Mouse (Mus musculus): ENCODE data around the gene Synpo2. TPM values are rescaled to one million over a fixed set of nuclear protein-coding genes. Genes with fewer than 3 reads are reported as not detected.

The Synpo2 gene
- total and polyA plus RNA-seq, 2 experiments from 2014 or later = 14.7 to 17.9 TPM

DNA sequence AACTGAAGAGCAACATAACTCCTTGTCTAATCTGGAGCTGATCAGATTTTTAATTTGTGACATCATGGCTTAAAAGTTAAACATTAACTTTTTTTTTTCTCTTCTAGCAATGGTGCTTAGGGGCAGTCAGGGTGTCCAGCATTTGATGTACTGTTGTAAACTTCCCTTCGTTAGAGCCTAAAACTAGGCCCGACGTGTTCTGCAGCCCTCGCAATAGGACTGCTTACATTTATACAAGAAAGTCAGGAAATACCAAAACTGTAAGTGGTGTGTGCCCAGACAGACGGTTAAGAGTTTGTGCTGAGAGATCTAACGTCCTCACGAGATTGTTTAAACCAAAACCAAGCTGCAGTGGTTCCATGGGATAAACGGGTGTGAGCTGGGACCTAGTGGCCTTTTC is 56.4 kb downstream of the Synpo2 start:
- H3K9me3 ChIP-seq (replicated peaks; ENCODE audit: control insufficient read depth, low read length) = no peaks in the 10 kb centered on the region
- no peaks in the 10 kb centered on the region for H3K36me3 ChIP-seq (replicated peaks; ENCODE audit: control insufficient read depth, insufficient read depth, low read length)
- no peak for ATAC-seq (ENCODE audit: insufficient read depth, low read depth)
- H3K4me1 ChIP-seq (ENCODE audit: control insufficient read depth, insufficient read depth) = peaks cover 4% of the 10 kb centered on the region
- no peak overlapping the region for H3K9ac ChIP-seq (replicated peaks; ENCODE audit: low read depth, low read length)
- H3K4me2 ChIP-seq (ENCODE audit: low read depth, low read length) = no peak overlapping the region
- no peak overlapping the region for H3K4me3 ChIP-seq (ENCODE audit: low read depth, low read length)
- H3K27me3 ChIP-seq (ENCODE audit: control insufficient read depth, insufficient read depth, low read length) = no peaks in the 10 kb centered on the region
- TF ChIP-seq EP300 (IDR thresholded peaks at IDR 0.05; ENCODE audit: low read depth) (no peak), CTCF (IDR thresholded peaks at IDR 0.05; ENCODE audit: low read depth) (no peak)
- 72% methylated on average over 8 of the region's 8 CpGs for WGBS
- no peak overlapping the region; the same call in 1 of the 2 replicates for H3K27ac ChIP-seq (ENCODE audit: low read depth)
- no peak for DNase-seq (ENCODE audit: low spot score)

DNA sequence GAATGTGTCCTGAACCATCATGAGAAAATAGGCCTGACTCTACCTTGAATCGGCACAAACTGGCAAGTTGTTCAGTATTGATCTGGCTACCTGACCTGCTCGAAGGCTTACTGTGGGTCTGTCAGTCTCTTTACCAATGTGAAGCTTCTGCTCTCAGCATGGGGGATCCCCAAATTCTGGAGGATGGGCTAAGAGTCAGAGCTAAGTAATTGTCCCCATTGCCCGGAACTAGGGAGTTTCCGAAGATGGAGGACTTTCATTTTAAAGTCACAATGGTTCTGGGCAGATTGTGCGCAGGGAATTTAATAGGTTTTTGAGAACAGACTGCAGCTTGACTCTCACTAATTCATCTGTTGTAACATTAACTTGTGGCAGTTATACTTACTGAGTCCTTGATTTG is 56.9 kb downstream of the Synpo2 start:
- no peaks in the 10 kb centered on the region for H3K36me3 ChIP-seq (replicated peaks; ENCODE audit: control insufficient read depth, insufficient read depth, low read length)
- H3K9ac ChIP-seq (replicated peaks; ENCODE audit: low read depth, low read length) = no peak overlapping the region
- ATAC-seq (ENCODE audit: insufficient read depth, low read depth) (no peak), DNase-seq (ENCODE audit: low spot score) (no peak)
- no peak overlapping the region for H3K4me3 ChIP-seq (ENCODE audit: low read depth, low read length)
- H3K27me3 ChIP-seq (ENCODE audit: control insufficient read depth, insufficient read depth, low read length) = no peaks in the 10 kb centered on the region
- no peak overlapping the region for H3K4me2 ChIP-seq (ENCODE audit: low read depth, low read length)
- H3K9me3 ChIP-seq (replicated peaks; ENCODE audit: control insufficient read depth, low read length) = no peaks in the 10 kb centered on the region
- H3K27ac ChIP-seq (ENCODE audit: low read depth) = no peak overlapping the region
- TF ChIP-seq CTCF (IDR thresholded peaks at IDR 0.05; ENCODE audit: low read depth) (no peak), EP300 (IDR thresholded peaks at IDR 0.05; ENCODE audit: low read depth) (no peak)
- WGBS = 90% methylated on average over 5 of the region's 5 CpGs
- peaks cover 1% of the 10 kb centered on the region for H3K4me1 ChIP-seq (ENCODE audit: control insufficient read depth, insufficient read depth)

DNA sequence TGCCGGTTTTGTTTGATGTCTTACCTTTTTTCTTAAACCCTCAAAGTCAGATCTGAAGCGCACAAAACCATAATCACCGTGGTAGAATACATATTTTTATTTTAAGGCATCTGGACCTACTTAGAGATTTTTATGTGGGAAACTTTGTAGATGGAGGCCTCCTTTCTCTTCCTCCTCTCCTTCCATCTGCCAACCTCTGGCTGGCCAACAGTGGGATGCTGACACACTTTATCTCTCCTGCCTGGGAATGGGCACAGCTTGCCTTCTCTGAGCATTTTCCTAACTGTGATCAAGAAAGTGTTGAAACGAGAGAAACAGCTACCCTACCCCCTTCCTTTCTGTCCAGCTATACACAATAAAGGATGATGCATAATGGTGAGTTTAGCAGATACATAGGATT is 57.5 kb downstream of the Synpo2 start:
- Histone ChIP-seq H3K4me1 (ENCODE audit: control insufficient read depth, insufficient read depth) (no peaks in the 10 kb centered on the region), H3K27me3 (ENCODE audit: control insufficient read depth, insufficient read depth, low read length) (no peaks in the 10 kb centered on the region), H3K36me3 (replicated peaks; ENCODE audit: control insufficient read depth, insufficient read depth, low read length) (no peaks in the 10 kb centered on the region), H3K4me2 (ENCODE audit: low read depth, low read length) (no peak overlapping the region), H3K4me3 (ENCODE audit: low read depth, low read length) (no peak overlapping the region), H3K9ac (replicated peaks; ENCODE audit: low read depth, low read length) (no peak overlapping the region), H3K27ac (ENCODE audit: low read depth) (no peak overlapping the region), H3K9me3 (replicated peaks; ENCODE audit: control insufficient read depth, low read length) (no peaks in the 10 kb centered on the region)
- TF ChIP-seq CTCF (IDR thresholded peaks at IDR 0.05; ENCODE audit: low read depth) = no peak
- TF ChIP-seq EP300 (IDR thresholded peaks at IDR 0.05; ENCODE audit: low read depth) = no peak
- whole genome bisulfite sequencing = 69% methylated on average over 4 of the region's 4 CpGs
- DNase-seq (ENCODE audit: low spot score) (no peak), ATAC-seq (ENCODE audit: insufficient read depth, low read depth) (no peak)

DNA sequence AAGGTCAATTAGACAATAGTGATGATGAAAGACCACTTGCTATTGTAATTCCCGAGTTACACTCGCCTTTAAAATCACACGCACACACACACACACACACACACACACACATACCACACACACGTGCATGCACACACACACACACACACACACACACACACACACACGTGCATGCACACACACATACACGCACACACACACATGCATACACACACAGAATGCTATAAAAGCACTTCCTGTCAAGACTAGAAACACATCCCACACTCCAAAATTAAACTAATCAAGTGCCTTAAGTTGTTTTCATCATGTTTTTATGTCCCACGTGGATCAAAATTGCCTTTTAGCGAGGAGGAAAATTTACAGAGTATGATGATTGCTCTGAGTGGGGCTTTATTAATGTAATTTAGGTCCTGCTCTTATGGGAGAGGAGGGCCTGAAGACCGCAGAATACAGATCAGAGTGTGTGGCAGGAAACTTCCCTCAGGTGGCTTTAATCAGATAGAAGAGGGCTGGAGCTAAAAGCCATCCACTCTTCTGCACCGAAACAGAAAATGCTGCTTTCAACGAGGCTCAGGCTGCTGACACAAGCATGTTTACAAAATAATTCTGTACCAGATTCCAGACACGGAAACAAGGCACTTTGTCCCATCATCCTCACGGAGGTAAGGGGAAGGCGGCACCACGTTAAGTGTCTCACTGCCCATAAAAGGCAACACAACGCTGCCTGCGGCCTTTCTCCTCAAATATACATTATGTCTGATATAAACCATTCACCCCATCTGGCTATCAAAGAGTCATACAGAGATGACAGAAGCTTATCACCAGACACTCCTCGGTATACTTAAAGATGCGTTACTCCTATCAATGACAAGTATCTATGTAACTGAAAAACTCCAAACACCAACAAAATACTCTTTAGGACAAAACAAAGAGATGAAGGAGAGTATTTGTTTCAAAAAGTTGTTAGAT is 59.3 kb downstream of the Synpo2 start:
- Histone ChIP-seq H3K27ac (ENCODE audit: low read depth) (no peak overlapping the region), H3K9me3 (replicated peaks; ENCODE audit: control insufficient read depth, low read length) (no peaks in the 10 kb centered on the region), H3K36me3 (replicated peaks; ENCODE audit: control insufficient read depth, insufficient read depth, low read length) (no peaks in the 10 kb centered on the region), H3K4me3 (ENCODE audit: low read depth, low read length) (no peak overlapping the region), H3K9ac (replicated peaks; ENCODE audit: low read depth, low read length) (no peak overlapping the region), H3K4me2 (ENCODE audit: low read depth, low read length) (no peak overlapping the region), H3K27me3 (ENCODE audit: control insufficient read depth, insufficient read depth, low read length) (no peaks in the 10 kb centered on the region), H3K4me1 (ENCODE audit: control insufficient read depth, insufficient read depth) (no peaks in the 10 kb centered on the region)
- ATAC-seq (ENCODE audit: insufficient read depth, low read depth) (no peak), DNase-seq (ENCODE audit: low spot score) (no peak)
- TF ChIP-seq CTCF (IDR thresholded peaks at IDR 0.05; ENCODE audit: low read depth) = no peak
- no peak for TF ChIP-seq EP300 (IDR thresholded peaks at IDR 0.05; ENCODE audit: low read depth)
- 62% methylated on average over 19 of the region's 19 CpGs for WGBS

DNA sequence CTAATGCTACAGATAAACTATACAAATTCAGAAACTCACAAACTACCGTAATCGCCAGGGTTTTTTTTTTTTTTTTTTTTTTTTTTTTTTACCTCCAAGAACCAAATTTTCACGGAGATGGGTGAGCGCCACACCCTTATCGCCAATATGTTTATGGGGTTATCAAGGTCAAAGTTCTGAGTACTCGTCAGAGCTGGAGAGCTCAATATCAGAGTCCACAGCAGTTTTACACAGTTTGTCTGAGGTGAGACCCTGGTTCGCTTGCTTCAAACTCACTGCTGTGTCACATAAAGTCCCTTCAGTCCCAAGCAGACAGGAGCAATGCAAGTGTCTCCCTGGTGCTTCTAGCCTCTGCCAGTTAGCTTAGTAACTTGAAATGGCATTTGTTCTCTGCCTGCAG is 60.8 kb downstream of the Synpo2 start:
- Histone ChIP-seq H3K36me3 (replicated peaks; ENCODE audit: control insufficient read depth, insufficient read depth, low read length) (no peaks in the 10 kb centered on the region), H3K9me3 (replicated peaks; ENCODE audit: control insufficient read depth, low read length) (no peaks in the 10 kb centered on the region), H3K4me2 (ENCODE audit: low read depth, low read length) (no peak overlapping the region), H3K27me3 (ENCODE audit: control insufficient read depth, insufficient read depth, low read length) (no peaks in the 10 kb centered on the region), H3K9ac (replicated peaks; ENCODE audit: low read depth, low read length) (no peak overlapping the region), H3K4me3 (ENCODE audit: low read depth, low read length) (no peak overlapping the region), H3K27ac (ENCODE audit: low read depth) (no peak overlapping the region), H3K4me1 (ENCODE audit: control insufficient read depth, insufficient read depth) (no peaks in the 10 kb centered on the region)
- no peak for ATAC-seq (ENCODE audit: insufficient read depth, low read depth)
- TF ChIP-seq EP300 (IDR thresholded peaks at IDR 0.05; ENCODE audit: low read depth) (no peak), CTCF (IDR thresholded peaks at IDR 0.05; ENCODE audit: low read depth) (no peak)
- WGBS = 88% methylated on average over 7 of the region's 7 CpGs
- no peak for DNase-seq (ENCODE audit: low spot score)

Data from heart, postnatal 0 days (tissue).